Mouse (Mus musculus): ENCODE results near the gene Thegl.
A peak's percentile ranks its signal among the peaks of the same experiment; 100 is the strongest.
"Not testable (repeated sequence)": the region's sequence is repeated elsewhere in the genome, so short reads cannot be mapped to it uniquely, and the experiment has no call there.

Thegl gene

DNA sequence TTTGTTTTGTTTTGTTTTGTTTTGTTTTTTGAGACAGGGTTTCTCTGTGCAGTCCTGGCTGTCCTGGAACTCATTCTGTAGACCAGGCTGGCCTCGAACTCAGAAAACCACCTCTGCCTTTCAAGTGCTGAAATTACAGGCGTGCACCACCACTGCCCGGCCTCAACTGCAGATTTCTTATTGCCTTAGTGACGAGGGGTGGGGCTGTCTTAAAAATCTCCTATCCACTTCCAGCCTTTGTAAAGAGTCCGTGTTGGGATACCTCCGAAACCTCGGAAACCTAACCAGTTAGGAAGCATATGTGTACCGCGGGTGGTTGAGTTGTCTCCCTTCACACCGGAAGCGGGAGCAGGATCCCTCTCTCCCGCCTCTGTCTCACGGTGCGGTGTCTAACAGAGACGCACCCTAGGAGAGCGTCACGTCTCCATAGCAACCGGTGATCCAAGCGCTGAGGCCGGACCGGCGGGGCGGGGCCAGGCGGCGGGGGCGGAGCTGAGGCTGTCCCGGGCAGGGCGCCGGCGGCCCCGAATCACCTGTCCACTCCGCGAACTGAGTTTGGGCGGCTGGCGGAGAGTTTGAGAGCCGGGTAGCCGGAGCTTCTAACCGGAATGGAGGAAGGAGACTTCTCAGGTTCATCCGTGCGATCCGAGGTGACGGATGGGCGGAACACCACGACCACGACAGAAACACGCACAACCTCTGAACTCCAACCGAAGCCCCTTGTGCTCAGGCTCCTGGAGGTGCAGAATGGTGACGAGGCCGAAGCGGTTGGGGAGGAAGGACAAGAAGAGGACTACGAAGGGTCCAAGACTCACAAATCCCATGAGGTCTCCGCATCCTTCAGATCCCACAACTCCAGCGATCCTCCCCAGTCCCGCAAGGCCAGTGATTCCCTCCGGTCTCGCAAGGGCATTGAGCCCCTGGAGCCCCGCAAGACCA is at the start of gene Thegl:
Gene Thegl (plus strand): TSS at position 480 of the 939 bp plus-strand sequence.
- peak; percentile 70 to 72 for DNase-seq (ENCODE audit: low spot score in 2 of 2)

DNA sequence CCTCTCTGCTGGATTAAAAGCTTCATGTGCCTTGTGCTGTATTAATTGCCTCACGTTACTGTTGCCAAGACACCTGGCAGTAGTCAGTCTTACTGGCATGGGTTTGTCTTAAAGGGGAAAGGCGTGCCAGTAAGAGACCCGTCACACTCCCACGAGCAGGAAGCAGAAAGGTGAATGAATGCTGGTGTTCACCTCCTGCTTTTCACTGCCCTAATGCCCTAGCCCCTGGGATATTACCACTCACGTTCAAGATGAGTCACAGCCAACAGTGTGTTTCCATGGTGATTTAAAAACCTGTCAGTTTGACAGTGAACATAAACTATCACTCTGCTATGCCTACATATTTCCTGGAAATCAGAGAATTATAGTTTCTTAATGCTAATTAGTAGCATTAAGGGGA is 46.6 kb upstream of the Thegl start:
- no peak for DNase-seq (ENCODE audit: low spot score in 2 of 2)

DNA sequence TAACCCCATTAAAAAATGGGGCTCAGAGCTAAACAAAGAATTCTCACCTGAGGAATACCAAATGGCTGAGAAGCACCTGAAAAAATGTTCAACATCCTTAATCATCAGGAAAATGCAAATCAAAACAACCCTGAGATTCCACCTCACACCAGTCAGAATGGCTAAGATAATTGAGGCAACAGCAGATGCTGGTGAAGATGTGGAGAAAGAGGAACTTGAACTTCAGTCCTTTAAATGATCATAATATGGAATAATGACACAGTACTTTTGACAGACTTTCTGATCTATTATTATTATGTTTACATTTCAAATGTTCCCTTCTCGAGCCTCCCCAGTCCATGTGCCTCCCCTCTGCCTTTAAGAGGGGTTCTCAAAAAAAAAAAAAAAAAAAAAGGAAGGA is 44.7 kb upstream of the Thegl start:
- DNase-seq (ENCODE audit: low spot score in 2 of 2): not testable (repeated sequence)

DNA sequence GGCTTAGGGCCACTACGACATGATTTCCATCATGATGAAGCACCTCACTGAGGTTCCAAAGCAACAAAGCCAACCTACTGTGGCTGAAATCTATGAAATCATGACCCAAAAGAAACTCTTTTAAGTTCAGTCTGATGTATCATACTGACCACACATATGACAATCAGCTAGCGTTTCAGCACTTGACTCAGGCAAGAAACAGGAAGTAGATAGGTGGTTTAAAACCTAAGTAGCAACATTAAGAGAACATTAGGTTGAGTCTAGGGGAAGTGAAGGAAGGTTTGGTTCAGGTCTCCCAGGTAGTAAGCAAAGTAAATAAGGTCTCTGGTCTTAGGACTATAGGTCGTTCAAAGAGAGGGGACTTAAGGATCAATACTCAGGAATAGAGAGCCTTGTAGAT is 42.3 kb upstream of the Thegl start:
- DNase-seq (ENCODE audit: low spot score in 2 of 2): no peak

DNA sequence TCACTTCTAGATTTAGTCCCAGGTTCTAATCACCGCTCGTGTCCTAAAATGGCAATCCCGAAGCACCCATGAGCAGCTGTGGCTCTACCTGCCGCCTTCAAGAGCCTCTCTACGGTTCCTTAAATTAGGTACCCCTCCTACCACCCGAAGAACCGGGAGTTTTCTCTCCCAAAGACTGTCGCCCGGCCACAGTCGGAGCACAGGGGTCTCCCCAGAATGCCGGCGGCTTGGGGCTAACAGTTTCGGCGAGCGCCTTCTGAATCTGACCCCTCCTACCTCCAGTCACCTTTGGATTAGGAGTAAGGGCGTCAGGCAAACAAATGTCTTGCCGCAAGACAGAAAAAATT is 41.6 kb upstream of the Thegl start:
- no peak for DNase-seq (ENCODE audit: low spot score in 2 of 2)

DNA sequence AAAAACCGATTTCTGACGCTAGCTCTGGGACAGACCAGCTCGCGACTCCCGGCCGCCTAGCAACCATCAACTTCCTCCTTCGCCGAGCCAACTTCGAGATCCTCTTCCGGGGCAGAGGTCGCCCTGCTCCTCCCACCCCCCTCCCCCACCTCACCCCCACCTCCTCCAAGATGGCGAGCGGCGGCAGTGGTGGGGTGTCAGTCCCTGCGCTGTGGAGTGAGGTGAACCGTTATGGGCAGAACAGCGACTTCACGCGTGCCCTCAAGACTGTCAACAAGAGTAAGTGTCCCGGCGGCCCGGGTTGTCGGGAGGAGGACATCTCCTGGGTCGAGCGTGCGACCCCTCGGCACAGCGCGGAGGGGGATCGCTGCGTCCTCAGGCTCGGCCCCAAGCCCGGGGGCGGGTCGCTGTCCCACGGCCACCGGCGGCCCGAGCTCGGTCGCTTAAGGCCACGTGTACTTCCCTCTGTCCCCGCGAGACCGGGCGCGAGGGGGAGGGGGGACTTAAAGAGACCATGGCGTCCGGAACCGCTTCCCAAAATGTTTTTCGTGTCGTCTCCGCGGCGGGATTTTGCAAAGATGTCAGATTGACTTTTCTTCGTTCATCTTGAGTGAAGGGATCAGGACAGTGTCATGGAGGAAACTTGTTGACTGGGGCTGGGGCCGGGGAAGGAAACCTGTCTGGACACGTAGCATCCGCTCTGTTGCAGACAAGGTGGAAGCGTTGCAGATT is 41.1 kb upstream of the Thegl start, which contains the start of gene Srp72:
Gene Srp72 (plus strand): TSS at position 130 of the 732 bp plus-strand sequence.
- peak; percentile 78 to 80 for DNase-seq (ENCODE audit: low spot score in 2 of 2)

DNA sequence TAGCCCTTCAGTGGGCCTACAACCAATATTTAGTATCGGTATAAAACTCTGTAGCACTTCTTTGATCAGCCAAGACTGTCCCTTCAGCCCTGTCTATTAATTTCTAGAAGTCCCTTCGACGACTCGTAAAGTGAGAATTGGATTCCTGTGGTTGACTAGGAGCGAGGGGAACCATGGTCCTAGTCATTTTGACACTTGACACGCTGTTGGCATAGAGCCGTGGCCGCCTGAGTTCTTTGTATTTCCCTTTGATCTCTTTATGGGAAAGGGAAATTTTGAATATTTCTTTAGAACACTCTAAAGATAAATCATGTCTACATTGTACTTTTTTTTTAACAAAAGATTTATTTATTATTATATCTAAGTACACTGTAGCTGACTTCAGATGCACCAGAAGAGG is 40.1 kb upstream of the Thegl start:
- no peak for DNase-seq (ENCODE audit: low spot score in 2 of 2)

DNA sequence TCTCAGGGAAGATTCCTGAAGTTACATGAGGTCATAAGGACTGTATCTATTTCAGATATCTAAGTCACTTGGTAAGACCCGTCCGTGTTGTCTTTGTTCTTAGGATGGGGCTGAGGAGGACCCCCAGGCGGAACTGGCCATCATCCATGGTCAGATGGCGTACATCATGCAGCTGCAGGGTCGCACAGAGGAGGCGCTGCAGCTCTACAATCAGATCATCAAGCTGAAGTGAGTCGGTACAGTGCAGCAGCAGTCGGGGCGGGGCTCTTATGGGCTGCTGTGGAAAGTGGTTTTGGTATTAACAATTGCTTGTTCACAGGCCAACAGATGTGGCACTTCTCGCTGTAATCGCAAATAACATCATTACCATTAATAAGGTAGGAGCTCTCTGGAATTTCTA is 31.8 kb upstream of the Thegl start:
- no peak for DNase-seq (ENCODE audit: low spot score in 2 of 2)

DNA sequence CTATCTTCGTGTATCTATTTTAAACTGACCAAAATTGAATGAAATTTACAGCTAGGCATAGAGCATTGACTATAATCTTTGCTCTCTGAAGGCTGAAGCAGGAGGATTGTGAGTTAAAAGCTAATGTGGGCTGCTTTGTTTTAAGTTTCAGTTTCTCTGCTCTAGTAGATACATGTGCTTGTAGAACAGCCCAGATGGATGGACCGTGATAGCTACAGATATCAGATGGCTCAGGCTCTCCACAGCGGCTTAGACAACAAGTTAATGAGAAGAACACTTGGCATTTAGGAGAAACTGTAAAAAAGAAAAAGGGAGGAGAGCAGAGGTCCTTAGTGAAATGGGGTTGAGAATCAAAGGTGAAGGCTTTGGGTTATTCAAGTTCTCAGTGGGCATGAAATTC is 25.0 kb upstream of the Thegl start:
- no peak for DNase-seq (ENCODE audit: low spot score in 2 of 2)

DNA sequence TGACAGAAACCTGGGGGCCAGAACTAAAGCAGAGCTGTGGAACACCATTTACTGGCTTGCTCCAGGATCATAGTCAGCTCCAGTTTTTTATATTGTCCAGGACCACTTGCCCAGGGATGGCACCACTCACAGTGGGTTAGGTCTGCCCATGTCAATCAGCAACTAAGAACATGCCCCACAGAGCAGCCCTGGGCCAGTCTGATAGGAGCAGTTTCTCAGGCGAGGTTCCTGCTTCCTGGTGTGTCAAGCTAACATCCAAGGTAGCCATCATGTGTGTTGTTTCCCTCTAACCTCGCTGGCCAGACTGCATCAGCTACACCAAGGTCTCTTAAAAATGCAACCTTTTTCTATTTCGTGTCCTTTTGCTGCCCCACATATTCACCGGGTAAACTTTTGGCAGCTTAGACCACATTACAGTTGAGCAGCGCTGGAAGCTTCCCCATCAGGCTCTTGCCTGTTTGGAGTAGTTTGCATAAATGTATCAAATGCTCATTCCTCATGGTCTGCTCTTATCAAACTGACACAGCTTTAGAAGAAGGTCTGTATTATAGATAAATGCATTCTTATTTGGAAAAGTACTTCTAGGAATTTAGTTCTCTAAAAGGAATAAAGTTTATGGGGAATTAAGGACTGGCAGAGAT is 22.5 kb upstream of the Thegl start:
- DNase-seq (ENCODE audit: low spot score in 2 of 2): peak; percentile 22 to 49

DNA sequence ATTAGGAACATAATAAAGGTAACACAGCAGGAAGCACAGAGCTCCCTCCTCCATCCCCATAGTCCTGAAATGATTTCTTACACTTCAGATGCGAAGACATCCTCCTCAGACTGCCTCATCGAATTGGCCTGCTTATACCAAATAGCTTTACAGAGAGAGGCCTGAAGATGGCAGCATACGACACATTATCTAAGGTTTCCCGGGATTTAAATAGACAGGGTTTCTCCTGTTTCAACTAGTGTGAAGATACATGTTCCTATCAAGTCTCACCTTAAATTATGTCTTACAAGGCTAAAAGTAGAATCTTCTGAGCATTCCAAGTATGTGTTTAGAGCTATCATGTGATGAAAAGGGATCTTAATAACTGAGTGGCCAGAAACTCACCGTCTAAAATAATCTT is 17.4 kb upstream of the Thegl start:
- no peak for DNase-seq (ENCODE audit: low spot score in 2 of 2)

DNA sequence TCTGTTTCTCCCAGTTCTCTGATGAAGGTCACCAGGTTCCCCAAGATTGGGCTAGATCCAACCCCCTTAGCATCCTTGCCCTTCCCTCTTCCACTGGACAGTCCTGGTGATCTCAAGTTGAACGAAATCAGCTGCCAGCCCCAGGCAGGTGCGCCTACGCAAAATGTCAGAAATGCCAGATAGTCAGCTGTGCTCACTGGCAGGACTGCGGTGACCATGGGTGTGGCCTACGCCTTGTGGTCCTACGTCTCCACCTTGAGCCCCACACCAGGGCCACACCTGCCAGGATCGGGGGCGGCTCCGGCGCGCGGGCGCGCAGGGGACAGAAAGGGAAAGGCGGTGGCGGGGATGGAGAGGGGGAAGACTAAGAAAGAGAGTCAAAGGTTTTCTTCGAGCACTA is 14.6 kb upstream of the Thegl start:
- no peak for DNase-seq (ENCODE audit: low spot score in 2 of 2)

DNA sequence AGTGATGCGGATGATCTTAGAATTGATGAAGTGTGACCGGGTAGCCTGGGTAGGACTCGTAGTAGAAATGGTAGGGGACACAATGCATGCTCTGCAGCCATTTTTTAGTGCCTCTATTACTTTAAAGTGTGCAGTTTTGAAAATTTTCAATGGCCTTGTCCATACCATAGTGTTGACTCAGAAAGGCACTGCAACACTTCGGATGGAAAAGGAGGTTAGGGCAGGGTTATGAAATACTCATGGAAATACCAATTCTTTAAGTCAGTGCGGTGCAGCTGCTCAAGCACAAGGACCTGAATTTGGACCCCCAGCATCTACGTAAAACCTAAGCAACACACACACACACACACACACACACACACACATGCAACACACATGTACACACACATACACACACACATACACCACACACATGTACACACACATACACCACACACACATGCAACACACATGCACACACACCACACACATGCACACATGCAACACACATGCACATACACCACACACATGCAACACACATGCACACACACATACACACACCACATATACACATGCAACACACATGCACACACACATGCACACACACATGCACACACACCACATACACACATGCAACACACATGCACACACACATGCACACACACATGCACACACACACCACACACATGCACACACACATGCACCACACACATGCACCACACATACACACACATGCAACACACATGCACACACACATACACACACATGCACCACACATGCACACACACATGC is 11.6 kb upstream of the Thegl start, which contains the start of gene Arl9:
Gene Arl9 (plus strand): TSS at position 5 of the 771 bp plus-strand sequence.
- no peak for DNase-seq (ENCODE audit: low spot score in 2 of 2)

DNA sequence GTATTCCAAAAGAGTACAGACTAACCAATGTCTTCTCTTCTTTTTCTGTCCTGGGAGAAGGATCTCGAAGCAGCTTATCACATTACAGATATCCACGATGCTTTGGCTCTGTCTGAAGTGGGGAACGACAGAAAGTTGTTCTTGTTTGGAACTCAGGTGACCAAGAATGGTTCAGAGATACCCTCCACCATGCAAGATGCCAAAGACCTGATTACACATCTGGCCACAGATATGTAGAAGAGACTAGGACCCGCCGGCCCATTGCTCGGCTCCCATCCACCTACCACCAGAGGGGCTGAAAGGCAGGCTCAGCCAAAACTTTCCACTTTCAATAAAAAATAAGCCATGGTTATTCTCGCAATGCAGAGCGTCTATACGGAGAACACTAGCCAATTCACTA is 5.5 kb upstream of the Thegl start:
- DNase-seq (ENCODE audit: low spot score in 2 of 2): no peak

DNA sequence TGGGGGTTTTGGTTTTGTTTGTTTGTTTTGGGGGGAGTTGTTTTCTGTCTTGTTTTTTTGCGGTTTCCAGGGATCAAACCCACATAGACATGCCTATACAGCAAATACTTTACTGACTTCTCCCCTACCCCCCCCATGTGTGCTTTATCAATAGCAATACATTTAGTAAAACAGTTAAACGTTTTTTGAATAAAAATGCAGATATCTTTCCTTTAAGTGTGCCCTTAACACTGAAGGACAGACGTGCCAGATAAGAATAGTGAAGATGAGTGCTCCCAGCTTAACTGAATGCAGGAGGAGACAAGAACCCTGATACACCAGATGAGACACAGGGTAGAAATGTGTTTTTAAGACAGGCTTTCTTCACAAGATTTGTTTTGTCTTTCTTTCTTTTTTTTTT is 4.7 kb upstream of the Thegl start:
- DNase-seq (ENCODE audit: low spot score in 2 of 2): no peak

DNA sequence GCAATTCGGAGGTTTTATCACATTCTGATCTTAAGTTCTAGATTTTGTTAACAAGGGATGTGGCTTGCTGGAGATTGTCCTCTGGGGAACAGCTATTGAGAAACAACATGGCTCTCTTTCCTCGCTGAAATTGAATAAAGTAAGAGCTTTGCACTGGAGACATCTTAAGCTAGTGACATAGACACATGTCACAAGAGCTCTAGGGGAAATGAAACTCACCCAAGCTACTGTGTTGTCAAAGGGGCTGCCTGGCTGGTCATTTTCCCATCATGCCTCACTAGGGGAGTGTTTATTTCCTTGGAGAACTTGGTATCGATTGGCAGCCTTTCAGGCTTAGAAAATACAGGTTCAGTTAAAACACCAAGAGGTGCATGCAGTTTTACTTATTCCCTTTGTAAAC is 2.7 kb upstream of the Thegl start:
- DNase-seq (ENCODE audit: low spot score in 2 of 2): peak; percentile 28 to 38

DNA sequence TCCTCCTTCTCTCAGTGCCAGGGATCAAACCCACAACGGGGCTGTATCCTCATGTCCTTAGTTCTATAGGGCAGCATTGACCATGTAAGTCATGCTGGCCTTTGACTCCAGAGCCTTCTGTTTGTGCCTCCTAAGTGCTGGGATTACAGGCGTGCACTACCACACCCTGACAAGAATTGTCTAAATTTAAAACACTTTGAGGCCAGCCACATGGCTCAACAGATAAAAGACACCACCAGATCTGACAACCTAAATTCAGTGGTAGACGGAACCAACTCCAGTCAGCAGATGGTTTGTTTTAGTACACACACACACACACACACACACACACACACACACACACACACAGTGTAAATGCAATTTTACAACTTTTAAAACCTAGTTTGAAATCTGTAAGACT is 12.2 kb downstream of the Thegl start:
- DNase-seq (ENCODE audit: low spot score in 2 of 2): no peak

DNA sequence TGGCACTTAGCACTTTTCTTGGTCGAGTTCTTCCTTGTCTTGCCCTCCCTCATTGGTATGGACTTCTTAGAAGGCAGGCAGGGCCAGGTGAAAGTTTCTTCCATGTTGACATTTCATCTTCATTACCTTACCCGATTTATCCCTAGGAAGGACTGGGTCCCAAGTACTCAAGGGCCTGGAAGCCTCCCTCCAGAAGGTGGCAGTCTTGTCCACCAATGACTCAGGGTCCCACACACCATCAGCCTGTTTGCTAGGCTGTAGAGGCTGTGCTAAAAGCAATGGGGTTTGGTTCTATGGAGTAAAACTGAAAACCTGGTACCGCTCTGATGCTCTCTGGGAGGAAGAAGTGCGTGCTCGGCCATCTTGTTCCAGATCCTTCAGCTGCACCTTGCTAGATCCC is 13.9 kb downstream of the Thegl start:
- DNase-seq (ENCODE audit: low spot score in 2 of 2): peak; percentile 19

DNA sequence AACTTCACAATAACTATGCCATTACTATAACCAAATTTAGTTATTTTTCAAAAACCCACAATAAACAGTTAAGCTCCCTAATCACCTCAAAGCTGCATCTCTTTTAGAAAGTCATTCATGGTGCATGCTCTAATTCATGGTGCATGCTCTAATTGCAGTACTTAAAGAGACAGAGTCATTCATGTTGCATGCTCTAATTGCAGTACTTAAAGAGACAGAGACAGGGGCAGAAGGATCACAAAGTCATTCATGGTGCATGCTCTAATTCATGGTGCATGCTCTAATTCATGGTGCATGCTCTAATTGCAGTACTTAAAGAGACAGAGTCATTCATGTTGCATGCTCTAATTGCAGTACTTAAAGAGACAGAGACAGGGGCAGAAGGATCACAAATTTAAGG is 19.3 kb downstream of the Thegl start:
- DNase-seq (ENCODE audit: low spot score in 2 of 2): not testable (repeated sequence)

DNA sequence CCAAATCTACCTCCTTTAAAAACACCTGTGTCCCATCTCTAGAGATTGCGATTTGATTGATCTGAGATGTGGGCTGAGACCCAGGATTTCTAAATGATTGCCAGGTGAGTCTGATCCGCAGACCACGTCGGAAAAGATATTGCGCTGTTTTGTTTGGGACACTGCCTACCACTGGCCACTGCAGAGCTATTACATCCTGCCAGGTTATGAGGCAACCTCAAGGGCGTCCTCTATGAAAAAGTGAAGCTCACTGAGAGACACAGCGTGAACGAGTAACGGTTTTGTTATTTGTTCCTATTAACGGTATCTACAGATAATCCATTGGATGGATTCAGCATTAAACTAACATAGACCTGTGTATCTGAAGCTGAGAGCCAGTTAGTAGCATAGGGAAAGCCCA is 22.6 kb downstream of the Thegl start:
- DNase-seq (ENCODE audit: low spot score in 2 of 2): no peak

DNA sequence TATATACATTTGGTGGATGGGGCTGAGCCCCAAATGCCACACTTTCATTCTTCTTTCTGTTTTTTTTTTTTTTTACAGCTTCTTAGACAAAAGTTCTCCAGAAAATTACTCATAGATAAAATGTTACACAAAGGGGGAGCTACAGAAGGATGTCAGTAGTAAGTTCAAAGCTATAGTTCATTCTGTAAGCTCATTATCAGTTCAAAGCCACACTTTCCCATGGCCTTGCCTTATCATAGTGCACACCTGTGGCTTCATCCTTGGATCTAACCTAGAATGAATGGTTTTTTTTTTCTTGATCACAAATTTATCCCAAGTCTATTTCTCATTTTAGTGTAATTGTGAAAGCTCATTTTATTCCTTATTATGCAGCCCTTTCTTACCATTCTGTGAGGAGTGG is 23.6 kb downstream of the Thegl start:
- DNase-seq (ENCODE audit: low spot score in 2 of 2): no peak

DNA sequence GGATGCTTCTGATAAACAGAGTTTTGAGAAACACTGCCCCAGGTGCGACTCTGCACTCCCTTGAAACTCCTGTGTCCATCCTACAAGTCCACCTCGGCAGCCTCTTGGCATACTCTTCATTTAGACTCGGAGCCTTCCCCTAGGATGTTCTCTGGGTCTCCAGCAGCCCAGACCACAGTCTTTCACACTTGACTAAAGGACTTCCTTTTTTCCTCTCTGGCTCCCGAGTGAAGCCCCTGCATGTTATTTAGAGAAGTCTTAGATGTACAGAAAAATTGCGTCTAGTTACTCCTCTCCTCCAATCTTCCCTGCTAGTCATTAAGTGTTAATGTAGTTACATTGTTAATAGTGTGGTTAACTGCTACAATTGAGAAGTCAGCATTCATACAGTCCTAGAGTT is 28.5 kb downstream of the Thegl start:
- no peak for DNase-seq (ENCODE audit: low spot score in 2 of 2)

All from spleen, postnatal 36 days (tissue).